Mouse (Mus musculus) kidney, postnatal 14 days (tissue): ENCODE measurements at regions not wholly inside any gene's neighbourhood (a gene's known extent, or its start where the extent isn't known, plus 50 kb on each side); places are given as distances from the start of the nearest gene placed in this dataset.
A peak's percentile ranks its signal among the peaks of the same experiment; 100 is the strongest.

Source experiments
- DNase-seq: peaks from one replicate; pipeline ENCODE4 v3.0.0; 2022; ENCODE audit warnings: mixed read lengths

DNA sequence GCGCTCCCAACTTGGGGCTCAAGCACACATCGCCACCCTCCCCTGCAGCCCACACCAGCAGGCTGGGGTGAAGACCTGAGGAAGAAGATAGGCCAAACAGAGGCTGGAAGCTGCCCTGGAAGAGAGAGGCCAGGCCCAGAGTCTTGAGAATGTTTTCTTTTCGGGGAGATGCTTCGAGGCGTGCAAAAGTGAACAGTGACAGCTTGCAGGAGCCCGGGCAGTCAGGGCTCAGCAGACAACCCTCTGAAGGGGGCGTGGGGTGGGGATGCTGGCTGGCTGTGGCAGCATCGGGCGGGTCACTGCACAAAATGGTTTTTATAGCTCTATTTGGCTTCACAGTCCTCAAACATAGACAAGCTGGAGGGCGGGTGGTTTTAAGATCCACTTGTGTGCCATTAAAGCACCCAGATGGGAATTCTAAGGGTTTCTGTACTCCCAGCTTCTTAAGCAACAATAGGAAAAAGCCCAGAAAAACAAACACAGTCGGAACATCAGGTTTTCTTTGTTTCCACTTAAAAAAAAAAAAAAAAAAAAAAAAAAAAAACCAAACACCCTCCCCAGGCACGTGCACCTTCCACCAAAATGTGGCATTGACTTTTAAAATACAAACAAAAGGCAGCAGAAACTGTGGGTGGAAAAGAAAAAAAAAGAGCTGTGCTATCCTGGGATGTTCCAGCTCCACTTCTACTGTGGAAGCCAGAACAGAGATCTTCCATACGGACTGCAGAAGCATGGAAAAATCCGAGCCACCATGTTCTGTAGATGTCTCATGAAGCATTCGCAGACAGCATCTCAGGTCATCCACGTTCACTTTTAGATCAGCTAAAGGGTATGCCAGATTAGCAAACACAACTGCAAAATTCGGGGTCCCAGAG, 123.5 kb downstream of the Ly86 start:
- peak; percentile 25 for DNase-seq

DNA sequence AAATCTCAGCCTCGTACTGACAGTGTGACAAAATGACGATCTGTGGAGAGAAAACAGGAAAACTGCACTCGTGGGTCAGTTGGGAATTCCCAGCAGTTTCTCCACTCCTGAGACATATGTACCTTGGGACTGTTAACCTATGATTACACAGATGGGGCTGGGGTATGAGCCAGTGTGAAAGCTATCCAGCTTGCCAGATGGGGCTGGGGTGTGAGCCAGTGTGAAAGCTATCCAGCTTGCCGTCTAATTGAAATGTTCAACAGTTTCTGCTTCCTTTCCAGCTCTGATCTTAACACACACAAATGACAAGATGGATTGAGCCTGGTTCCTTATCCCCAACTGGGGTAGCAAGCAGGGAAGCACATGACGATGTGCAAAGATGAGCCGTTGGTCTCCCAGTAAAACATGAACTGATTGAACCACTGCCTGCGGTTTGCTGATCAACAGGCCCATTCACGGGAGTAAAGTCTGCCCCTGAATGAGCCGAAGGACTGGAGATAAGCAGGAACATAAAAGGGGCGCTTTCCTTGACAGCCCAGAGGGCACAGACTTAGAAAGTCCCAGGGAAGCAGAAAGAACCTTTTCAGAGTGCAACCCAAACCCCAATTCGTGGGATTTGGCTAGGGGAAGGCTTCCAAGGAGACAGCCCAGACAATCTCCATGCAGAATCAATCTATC, 125.4 kb downstream of the Ly86 start:
- DNase-seq = no peak

DNA sequence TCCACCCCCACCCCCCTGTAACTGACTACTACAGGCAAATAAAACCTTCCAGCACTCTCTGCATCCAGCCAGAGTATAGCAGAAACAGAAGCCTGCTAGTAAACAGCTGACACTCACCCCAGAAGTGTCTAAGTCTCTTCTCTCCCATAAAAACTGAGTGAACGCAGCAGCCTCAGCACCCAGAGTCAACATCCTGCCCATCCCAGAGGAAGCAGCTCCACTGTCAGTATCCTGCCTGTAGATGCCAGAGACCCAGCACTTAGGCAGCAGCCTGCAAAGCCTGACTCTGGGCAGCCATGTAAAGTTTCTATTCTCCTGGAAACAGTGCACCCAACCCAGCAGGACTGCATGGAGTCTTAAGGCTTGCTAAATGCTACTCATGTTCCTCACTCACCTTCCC, 128.4 kb downstream of the Ly86 start:
- peak; percentile 27 for DNase-seq

DNA sequence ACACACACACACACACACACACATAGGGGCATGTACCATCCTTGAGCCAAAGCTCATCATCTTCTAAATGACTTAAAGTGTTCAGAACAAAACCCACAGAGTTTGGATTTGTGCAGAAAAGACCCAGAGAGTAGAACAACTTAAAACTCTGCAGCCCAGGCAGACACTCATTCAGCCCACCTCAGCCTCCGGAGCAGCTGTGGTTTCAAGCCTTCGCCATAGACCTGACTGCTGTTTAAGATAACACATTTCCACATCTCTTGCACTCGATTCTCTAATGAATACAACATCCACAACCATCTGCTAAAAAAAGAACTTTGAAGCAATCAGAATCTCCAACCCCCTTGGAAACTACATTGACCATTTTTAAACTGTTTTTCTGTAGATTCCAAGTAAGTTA, 130.8 kb downstream of the Ly86 start:
- no peak for DNase-seq

DNA sequence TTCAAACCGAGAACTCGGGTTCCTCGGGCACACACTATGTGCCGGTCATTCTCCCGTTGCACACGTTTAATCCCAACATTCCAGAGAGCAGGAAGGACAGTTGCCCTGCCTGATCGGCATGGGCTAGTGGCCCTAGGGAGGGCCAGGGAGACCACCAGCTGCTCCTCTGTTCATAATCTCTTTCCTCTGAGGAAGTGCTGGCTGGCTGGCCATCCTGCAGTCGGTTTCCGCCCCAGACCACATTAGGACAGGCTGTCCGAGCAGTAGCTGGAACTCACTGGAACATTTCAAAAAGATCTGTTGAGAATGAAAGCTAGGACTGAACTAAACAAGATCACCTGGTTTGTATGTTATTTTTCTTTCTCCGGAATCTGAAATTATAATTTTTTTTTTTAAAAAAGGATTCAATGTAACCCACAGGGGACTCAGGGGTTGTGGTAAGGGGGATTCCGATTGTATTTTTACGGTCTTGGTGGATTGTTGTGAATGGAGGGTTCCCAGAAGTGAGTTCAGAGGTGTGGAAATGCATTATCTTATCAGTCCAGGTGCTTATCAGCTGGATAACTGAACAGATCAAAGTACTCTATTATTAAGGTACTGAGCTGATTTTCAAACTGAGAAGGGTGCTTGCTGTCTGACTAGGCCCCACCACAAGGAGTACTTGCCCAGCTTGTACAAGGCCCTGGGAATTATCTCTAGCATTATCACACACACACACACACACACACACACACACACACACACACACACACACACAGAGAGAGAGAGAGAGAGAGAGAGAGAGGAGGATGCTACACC, 131.4 kb downstream of the Ly86 start:
- DNase-seq = peak; percentile 53

DNA sequence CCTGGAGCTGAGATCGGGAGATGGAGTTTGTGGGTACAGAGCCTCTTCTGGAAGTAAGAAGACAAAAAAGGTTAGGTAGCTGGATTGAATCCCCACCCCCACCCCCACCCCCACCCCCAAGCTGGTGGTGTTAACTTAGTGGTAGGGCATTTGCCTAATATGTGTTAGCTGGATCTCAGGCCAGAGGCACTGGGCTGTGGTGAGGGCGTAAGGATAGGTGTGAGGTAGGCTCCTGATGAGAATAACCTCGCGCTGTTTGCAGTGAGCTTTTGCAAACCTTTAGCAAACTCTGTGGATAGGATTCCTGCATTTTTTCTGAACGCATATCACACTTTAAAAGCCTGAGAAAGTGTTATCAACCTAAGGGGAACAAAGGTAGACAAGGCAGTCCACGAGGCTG, 132.3 kb downstream of the Ly86 start:
- DNase-seq = no peak

DNA sequence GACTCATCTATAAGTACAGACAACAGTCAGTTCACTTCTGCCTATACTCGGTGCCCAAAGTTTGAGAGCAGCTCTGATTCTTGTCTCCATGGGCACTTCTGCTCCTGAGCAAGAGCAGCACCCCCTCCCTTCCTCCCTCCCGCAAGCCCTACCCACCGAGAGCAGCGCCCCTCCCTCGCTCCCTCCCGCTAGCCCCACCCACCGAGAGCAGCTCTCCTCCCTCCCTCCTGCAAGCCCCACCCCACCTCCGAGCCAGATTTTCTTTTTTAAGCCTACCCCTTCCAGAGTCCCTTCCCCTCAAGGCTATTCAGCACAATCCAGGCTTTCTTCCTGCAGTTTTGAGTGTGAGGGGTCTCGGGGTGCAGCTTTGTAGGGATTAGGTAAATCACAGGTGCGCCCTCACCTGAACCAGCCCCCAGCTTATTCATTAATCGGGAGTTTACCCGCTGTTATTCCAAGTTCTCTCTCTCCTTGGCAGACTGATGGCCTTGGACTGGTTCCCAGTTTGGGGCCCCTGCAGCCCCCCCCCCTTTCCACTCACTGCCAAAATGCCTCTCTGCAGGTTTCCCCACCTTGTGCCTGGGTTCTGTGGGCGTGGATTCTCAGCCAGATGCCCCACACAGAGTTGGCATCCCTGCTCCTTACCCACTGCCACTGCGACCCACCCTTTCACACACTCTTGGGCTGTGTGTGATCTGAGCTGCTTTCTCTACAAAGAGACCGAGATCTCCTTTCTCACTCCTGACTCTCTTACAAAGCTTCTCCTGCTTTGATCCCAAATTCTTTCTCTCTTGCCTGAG, 132.9 kb downstream of the Ly86 start:
- peak; percentile 85 for DNase-seq

DNA sequence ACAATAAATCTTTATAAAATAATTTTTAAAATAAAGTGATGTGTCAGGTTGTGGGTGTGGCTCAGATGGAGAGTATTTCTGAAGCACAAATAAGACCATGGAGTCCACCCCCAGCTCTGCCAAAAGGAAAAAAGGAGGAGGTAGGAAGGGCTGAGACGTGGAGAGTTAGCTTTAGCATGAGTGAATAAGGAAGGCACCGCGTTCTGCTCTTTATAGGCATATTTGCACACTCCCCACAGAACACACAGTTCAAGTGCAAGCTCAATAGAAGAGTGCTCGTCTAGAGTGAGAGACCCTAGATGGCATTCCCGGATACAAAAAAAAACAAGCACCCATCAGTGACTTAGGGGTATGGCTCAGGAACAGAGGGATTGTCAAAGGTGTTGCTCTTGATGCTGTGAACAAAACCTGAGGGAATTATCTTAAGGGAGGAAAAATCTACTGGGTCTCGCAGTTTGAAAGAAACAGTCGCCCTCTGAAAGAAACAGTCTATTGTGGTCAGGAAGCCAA, 134.2 kb downstream of the Ly86 start:
- DNase-seq = no peak

DNA sequence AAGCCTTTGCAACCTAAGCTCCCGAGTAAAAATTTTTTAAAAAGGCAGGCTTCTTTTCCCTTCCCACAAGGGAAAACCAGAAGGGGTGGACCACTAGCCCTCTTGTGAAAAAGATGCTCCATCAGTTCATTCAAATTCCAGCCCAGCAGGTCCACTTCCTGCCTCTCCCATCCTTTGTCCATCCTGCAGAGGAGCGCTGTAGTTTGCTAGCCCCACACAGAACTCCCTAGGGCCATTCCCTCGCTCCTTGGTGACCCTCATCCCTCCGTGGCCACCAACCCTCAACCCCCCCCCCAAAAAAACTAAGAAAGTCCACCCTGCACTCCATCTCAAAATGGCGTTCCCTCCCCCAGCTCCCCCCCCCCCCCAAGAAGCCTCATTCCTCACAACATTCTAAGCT, 136.5 kb downstream of the Ly86 start:
- DNase-seq = no peak

DNA sequence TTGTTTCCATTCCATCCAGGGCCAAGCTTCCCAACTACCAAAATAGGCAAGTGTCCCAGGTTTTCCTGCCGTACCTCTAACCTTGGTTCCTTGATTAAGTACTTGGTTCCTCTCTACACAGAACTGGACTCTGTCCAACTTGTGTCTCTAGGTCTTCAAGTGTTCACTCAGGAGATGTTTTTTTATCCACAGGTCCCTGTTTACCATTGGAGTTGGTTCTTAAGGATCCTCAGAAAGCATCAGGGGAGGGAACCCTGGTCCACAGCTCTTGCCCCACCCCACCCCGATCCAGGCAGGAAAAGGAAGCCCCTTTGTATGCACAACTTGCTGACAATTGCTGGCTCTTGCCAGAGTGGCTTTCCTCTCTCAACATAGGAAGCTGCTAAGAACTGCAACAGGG, 137.0 kb downstream of the Ly86 start:
- DNase-seq = peak; percentile 75

DNA sequence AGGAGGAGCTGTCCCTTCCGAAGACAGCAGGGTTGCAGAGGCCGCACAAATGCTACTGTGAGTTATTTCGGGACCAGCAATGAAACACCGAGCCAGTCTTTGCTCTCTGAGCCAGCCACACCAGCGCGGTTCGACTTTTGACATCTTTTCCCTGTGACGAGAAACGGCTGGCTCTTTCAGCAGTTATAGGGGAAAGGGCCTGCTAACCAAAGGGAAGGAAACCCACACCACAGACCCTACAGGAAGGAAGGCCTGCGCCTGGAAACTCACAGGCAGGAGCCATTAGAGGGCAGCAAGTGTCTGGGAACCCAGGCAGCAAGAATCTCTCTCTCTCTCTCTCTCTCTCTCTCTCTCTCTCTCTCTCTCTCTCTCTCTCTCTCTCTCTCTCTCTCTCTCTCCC, 137.6 kb downstream of the Ly86 start:
- peak; percentile 88 for DNase-seq

DNA sequence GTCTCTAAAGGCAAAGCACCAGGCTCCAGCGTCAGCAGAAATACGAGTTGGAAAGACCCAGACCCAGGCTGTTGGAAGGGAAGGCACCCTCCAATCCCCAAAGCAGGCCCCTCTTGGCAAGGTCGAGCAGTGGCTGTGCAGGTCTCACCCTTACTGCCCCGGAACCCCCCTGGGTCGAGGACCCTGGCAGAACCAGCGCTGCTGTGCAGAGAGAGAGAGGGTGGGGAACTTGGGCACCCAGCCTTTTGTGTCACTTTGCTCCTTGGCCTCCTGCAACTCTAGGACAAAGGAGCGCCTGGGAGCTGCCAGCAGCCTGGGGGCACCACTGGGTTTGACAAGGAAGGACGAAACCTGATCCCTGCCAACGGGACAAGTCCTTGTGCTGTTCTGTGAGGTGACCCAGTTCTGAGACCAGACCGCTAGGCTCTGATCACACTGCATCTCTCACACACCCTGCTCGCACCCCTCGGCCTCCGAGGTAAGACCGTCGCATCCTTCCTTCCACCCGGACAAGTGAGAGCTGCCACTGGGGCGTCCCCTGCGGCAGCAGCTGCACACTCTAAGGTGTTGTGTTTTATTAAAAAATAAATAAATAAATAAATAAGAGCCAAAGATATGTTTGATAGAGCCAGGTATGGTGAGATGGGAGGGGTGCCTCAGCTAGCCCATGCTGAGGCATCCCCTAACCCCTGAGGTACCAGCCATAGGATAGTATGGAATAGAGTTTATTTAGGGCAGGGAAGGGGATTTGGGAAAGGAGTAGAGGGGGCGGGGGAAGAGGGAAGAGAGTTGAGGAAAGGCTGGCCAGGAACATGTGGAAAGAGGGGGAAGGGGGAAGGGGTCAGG, 138.2 kb downstream of the Ly86 start:
- DNase-seq = peak; percentile 69

DNA sequence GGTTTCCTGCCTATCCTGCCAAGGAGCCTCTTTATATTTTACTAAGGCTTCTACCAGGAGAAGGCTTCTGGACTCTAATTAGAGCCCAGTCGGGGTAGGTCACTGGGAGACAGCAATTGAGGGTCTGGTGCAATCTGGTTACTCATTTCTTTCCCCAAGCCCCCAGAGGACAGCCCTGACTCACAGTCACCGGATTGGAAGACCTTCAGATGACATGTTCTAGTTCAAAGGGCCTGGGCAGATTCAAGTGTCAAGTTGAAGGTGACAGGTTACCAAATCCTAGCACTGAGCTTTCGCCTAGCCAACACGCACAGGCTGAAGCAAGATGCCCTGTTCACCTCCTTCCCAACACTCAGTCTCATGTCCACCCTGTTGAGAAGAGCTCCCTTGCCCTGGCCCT, 139.6 kb downstream of the Ly86 start:
- no peak for DNase-seq

DNA sequence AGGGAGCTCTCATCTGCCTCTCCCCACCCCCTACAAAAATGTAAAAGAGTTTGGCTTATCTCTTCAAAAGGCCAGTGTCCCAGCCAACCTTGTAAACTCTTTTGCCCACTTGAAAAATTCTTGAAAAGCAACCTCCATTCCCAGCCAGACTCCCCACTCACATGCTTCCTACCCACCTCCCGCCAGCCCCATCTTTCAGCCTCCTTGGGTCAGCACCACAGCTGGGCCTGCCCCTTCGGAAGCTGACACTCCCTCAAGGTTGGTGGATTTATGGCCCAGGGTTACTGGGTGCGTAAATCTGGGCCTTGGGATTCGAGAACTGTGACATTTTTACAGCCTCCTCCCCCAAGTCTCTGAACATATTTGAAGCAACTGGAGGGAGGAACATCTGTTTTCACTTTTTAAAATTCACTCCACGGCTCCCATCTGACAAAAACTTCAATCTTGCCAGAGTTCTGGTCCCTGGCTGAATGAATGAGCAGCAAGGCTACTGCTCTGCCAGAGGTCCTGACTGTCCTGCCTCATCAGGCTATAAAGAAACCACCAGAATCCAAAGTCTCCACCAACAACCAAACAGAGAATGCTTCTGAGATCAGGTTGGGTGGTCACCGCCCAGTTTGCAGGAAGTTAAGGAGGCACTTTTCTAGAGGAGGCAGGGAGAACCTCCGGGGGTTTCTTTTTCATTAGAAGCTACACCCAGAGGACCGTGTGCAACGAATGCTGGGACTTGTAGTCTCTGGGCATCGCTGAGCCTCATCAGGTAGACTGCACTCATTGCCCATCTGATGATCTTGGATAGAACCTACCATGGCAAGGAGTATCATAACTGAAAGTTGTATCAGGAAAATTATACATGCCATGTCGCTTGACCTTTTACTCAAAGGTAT, 147.3 kb downstream of the Ly86 start:
- peak; percentile 69 for DNase-seq

DNA sequence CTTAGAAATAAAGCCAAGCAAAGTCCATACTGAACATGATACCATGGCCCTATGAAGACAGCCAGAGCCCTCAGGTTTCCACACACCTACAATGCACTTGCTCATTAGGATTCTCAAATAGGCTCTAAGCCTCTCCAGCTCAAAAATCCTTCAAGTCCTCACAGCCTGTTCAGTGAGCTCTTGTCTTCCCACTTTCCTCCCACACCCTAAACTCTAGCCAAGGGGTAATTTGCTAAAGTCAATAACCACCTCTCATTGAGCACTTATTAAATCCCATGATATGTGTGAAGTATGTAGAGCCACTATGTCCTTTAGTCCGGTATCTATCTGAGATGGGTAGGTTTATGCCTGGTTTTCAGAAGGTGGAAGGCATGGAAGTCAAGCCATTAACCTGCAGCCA, 148.3 kb downstream of the Ly86 start:
- DNase-seq = no peak

DNA sequence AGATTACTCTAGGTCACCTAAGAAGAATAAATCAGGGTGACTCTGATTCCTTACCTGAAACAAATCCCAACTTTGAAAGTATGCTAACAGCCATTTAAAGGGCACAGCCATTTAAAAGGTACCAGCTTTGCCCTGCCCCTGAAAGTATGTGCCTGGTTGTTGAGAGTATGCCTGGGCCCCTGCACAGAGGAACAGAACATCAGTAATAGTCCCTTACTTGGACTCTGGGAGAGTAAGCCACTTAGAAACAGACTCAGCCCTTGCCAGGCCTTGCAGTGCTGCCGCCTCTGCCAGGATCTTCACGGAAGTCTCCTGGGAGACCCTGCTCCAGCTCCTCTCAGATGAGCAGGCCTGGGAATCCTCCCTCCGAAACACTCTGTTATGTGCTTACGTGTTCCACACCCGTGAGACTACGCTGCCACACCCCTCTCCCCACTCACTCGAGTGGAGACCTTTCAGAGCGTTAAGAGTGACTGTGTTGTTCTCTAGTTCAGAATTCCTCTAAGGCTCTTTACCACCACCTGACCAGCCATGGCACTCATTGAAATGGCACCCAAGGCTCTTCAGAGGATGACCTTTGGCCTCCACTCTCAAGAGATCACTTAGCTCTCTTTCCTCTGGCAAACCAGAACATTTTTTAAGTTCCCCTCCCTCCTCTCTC, 150.4 kb downstream of the Ly86 start:
- DNase-seq = no peak

DNA sequence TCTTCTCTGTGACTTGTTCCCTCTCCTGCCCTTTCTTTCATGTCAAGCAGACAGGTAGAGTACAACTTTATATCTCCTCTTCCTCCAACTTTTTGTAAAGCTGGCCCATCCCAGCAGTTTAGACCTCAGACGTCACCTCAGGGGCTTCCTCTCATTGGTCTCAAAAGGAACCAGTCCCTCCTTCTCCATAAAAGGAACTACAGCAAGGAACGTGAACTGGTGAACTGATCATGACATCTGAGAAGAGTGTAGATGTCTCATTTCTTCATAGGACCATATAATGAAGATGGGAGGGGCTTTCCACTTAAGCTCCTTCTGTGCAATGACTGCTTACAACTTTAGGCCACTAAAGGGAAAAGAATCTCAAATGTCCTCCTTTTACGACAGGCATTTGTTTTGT, 153.0 kb downstream of the Ly86 start:
- no peak for DNase-seq

DNA sequence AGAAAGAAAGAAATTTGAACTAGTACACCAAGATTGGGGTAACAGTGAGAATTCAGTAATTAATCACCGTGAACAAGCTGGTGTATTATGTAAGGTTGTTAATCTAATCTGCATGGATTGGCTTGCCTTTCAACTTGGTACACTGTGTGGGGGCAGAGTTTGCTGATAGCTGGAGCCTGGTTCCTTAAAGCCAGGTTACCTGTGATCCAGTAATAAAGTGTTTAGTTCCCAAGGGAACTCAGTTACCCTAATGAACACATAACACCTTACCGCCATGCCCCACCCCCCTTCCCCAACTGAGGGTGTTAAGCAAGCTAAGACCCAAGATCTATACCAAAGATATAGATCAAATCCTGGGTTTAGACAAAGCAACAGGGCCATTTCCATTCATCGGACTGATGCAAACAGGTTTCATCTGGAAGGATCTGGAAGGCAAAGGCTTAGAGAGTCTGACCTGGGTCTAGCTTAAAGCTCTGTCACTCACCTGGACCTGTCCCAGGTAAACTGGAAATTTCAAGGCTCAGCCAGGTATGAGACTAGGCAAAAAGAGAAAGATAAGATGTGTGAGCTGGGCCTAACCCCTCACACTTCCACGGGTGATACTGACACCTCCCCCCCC, 155.8 kb downstream of the Ly86 start:
- DNase-seq = peak; percentile 27

DNA sequence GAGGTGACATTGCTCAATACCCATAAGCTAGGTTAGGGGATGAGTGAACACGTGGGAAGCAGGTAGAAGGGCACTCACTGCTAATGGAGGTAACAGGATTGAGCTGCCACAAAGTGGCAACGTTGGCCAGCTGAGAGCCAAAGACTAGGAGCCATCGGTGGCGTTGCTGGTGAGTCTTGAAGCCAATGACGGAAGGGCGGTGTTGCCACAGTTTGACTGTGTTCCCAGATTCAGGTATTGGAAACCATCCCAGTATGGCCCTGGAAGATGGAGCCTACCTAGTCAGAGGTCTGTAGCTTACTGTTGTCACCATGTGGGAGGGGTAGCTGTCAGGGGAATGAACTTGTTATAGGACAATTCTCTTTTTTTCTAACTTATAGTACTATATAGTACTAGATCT, 158.4 kb downstream of the Ly86 start:
- no peak for DNase-seq
